8 mouse cellular contexts compared by ENCODE assay signal in genomic region chr19:32486106-32486724, GRCm38 (mm10). TPM values are rescaled to one million over a fixed set of nuclear protein-coding genes. Genes with fewer than 3 reads are reported as not detected.
DNase-seq lines count a peak whose midpoint lies in the region; ATAC-seq and TF ChIP-seq lines count a peak whose summit lies in the region.
"Not testable (repeated sequence)": the region's sequence is repeated elsewhere in the genome, so short reads cannot be mapped to it uniquely, and the experiment has no call there.

No protein-coding gene starts in this region.

- dilution Hi-C loops in CH12.LX (cut with MboI; ENCODE audit: extremely low pct_ligation_motif_present, extremely low pct_unique_long_range_greater_than_20kb, low sequenced_read_pairs): not testable (repeated sequence)

- TF ChIP-seq POLR2A in CH12.LX (IDR thresholded peaks at IDR 0.05; ENCODE audit: low read depth, low read length); lung, adult 2 months (IDR thresholded peaks at IDR 0.05; ENCODE audit: borderline replicate concordance, extremely low read depth, low read depth, low read length): not testable (repeated sequence)

- not testable (repeated sequence) for H3K9me3 ChIP-seq in CH12.LX (replicated peaks; ENCODE audit: low read length); forebrain, embryonic 15.5 days; neural tube, embryonic 15.5 days (replicated peaks)

- not testable (repeated sequence) for TF ChIP-seq EP300 in CH12.LX (IDR thresholded peaks at IDR 0.05; ENCODE audit: low read length)

- peak overlapping the region; percentile 74 to 86 (median 85) for H3K4me3 ChIP-seq in CH12.LX (replicated peaks in 1 of 3; ENCODE audit: low read depth in 2 of 3, low read length in 2 of 3, poor library complexity in 1 of 3)
- peak overlapping the region; percentile 77 for H3K4me3 ChIP-seq in forebrain, embryonic 15.5 days
- peak overlapping the region; percentile 96 for H3K4me3 ChIP-seq in lung, adult 2 months (replicated peaks; ENCODE audit: extremely low read depth, low read depth, low read length)
- peak overlapping the region; percentile 84 for H3K4me3 ChIP-seq in neural tube, embryonic 15.5 days (replicated peaks)

- H3K4me2 ChIP-seq in CH12.LX (ENCODE audit: insufficient read depth, low read depth, poor library complexity, severe bottlenecking): peak overlapping the region; percentile 65
- H3K4me2 ChIP-seq in forebrain, embryonic 15.5 days (replicated peaks): peak overlapping the region; percentile 84
- H3K4me2 ChIP-seq in neural tube, embryonic 15.5 days: peak overlapping the region; percentile 86

- H3K36me3 ChIP-seq in CH12.LX (replicated peaks in 1 of 2; ENCODE audit: control insufficient read depth in 1 of 2, insufficient read depth in 1 of 2, low read length in 1 of 2); forebrain, embryonic 15.5 days; neural tube, embryonic 15.5 days: not testable (repeated sequence)

- ATAC-seq in cerebellum, adult (ENCODE audit: insufficient number of reproducible peaks, low FRiP score, low TSS enrichment): peak; percentile 78
- peak; percentile 87 for ATAC-seq in forebrain, embryonic 15.5 days (replicated peaks)
- peak; percentile 90 for ATAC-seq in neural tube, embryonic 15.5 days (ENCODE audit: low FRiP score)

- not testable (repeated sequence) for TF ChIP-seq RAD21 in CH12.LX (IDR thresholded peaks at IDR 0.05; ENCODE audit: low read depth, low read length)

- intact Hi-C loops in heart, postnatal 25 days (cut with DNase I): loop anchor here (5.0 kb wide), 2 partner anchors 454 to 514 kb away; no protein-coding TSS in a partner anchor

- peak; percentile 46 for DNase-seq in CH12.LX (ENCODE audit: extremely low read depth)
- DNase-seq in heart, postnatal 25 days (ENCODE audit: low spot score): peak; percentile 31
- peak; percentile 35 to 62 for DNase-seq in layer of hippocampus, adult 18-20 months (ENCODE audit: low spot score in 2 of 2)
- DNase-seq in lung, adult 2 months: peak; percentile 63
- DNase-seq in testis, postnatal 10 days (ENCODE audit: low spot score): peak; percentile 73

- WGBS in forebrain, embryonic 15.5 days: under 1% methylated on average over 47 of the region's 47 CpGs
- under 1% methylated on average over 47 of the region's 47 CpGs for WGBS in lung, adult 2 months
- WGBS in neural tube, embryonic 15.5 days: under 1% methylated on average over 46 of the region's 47 CpGs

- peak overlapping the region; percentile 62 for H3K27ac ChIP-seq in CH12.LX (ENCODE audit: insufficient read depth, low read depth)
- H3K27ac ChIP-seq in forebrain, embryonic 15.5 days (replicated peaks): peak overlapping the region; percentile 87
- H3K27ac ChIP-seq in neural tube, embryonic 15.5 days (replicated peaks): peak overlapping the region; percentile 88

- peaks cover 0 to 23% of the 10 kb centered on the region in 2 experiments; a peak in 2 of 4 replicates for H3K4me1 ChIP-seq in CH12.LX (ENCODE audit: control insufficient read depth in 1 of 2, insufficient read depth in 2 of 2)
- peaks cover 26% of the 10 kb centered on the region for H3K4me1 ChIP-seq in forebrain, embryonic 15.5 days
- not testable (repeated sequence) for H3K4me1 ChIP-seq in lung, adult 2 months (ENCODE audit: control insufficient read depth, insufficient read depth, low read length)
- H3K4me1 ChIP-seq in neural tube, embryonic 15.5 days: peaks cover 33% of the 10 kb centered on the region

- peak overlapping the region; percentile 72 for H3K9ac ChIP-seq in CH12.LX (ENCODE audit: insufficient read depth, low read depth)
- H3K9ac ChIP-seq in forebrain, embryonic 15.5 days (replicated peaks): peak overlapping the region; percentile 78
- H3K9ac ChIP-seq in neural tube, embryonic 15.5 days (replicated peaks): peak overlapping the region; percentile 79

- H3K79me2 ChIP-seq in CH12.LX (replicated peaks; ENCODE audit: control insufficient read depth, extremely low read depth, insufficient read depth, poor library complexity, severe bottlenecking): peaks cover 36% of the 10 kb centered on the region

- in situ Hi-C loops in CH12.LX (cut with MboI; ENCODE audit: low pct_ligation_motif_present, low pct_unique_long_range_greater_than_20kb, low sequenced_read_pairs): not testable (repeated sequence)

- peak in 1 of 2 experiments; percentile 45; a peak in 2 of 4 replicates for TF ChIP-seq CTCF in CH12.LX (conservative IDR thresholded peaks at IDR 0.05 in 1 of 2, IDR thresholded peaks at IDR 0.05 in 1 of 2; ENCODE audit: low read depth in 2 of 2, low read length in 2 of 2)
- peak; percentile 40 for TF ChIP-seq CTCF in lung, adult 2 months (IDR thresholded peaks at IDR 0.05; ENCODE audit: insufficient read depth, low read length)

- H3K27me3 ChIP-seq in CH12.LX (replicated peaks); forebrain, embryonic 15.5 days; neural tube, embryonic 15.5 days (replicated peaks): not testable (repeated sequence)

TF ChIP-seq in CH12.LX, 34 proteins besides CTCF, POLR2A, EP300 and RAD21:
- TF ChIP-seq SIN3A (IDR thresholded peaks at IDR 0.05; ENCODE audit: low read length) (peak; percentile 16), SMC3 (IDR thresholded peaks at IDR 0.05; ENCODE audit: low read depth, low read length) (0 out of 2 replicates have a peak, but pooled peaks have one; percentile 3)

RNA-seq across cellular contexts. Expression of gene Minpp1, which starts 0.6 kb away (rescaled TPM):
- total RNA-seq in CH12.LX (2012; rRNA removed): 44.0 and 50.7 TPM in 2 replicates
- total RNA-seq in CH12.LX (2014; rRNA removed): 73.1 and 73.2 TPM in 2 replicates
- 41.9 and 50.5 TPM in 2 replicates for polyA plus RNA-seq in CH12.LX (2012; ENCODE audit: insufficient read length, low read depth)
- 48.6 and 50.0 TPM in 2 replicates for polyA plus RNA-seq in forebrain, embryonic 15.5 days (2015; fragmentation: Nextera tagmentation; extraction: Ambion mirVana)
- 10 to 100 TPM; 14.8 to 15.5 TPM for total RNA-seq in heart, postnatal 25 days (2021)
- total RNA-seq in layer of hippocampus, adult 18-20 months (2021): 10 to 100 TPM; 61.4 to 61.5 TPM
- polyA plus RNA-seq in lung, adult 2 months (2012; rRNA removed): 29.1 and 50.1 TPM in 2 replicates
- 58.4 and 62.0 TPM in 2 replicates for polyA plus RNA-seq in neural tube, embryonic 15.5 days (2015; fragmentation: Nextera tagmentation; extraction: Ambion mirVana)

RNA-seq across cellular contexts. Expression of gene Rpl9-ps6, which starts 19.8 kb away (rescaled TPM):
- 132 and 145 TPM in 2 replicates for total RNA-seq in CH12.LX (2012; rRNA removed)
- 772 and 843 TPM in 2 replicates for total RNA-seq in CH12.LX (2014; rRNA removed)
- polyA plus RNA-seq in CH12.LX (2012; ENCODE audit: insufficient read length, low read depth): 149 and 309 TPM in 2 replicates
- 63.1 and 70.5 TPM in 2 replicates for polyA plus RNA-seq in forebrain, embryonic 15.5 days (2015; fragmentation: Nextera tagmentation; extraction: Ambion mirVana)
- total RNA-seq in heart, postnatal 25 days (2021): 10 to 100 TPM; 22.8 to 25.4 TPM
- 10 to 100 TPM; 28.1 to 36.9 TPM for total RNA-seq in layer of hippocampus, adult 18-20 months (2021)
- 2.7 and 7.2 TPM in 2 replicates for polyA plus RNA-seq in lung, adult 2 months (2012; rRNA removed)
- polyA plus RNA-seq in neural tube, embryonic 15.5 days (2015; fragmentation: Nextera tagmentation; extraction: Ambion mirVana): 49.6 and 63.2 TPM in 2 replicates

Comparison
In these comparisons a context has a peak if more than half of its experiments do, and no peak if none do; other contexts are left out.
1. Peak in every context shown above with its lines: DNase-seq, ATAC-seq, H3K4me3 ChIP-seq and H3K27ac ChIP-seq.